Mouse (Mus musculus) adrenal gland, postnatal 10 days (tissue): Measurements from ENCODE around the gene Pigk. TPM values are rescaled to one million over a fixed set of nuclear protein-coding genes. Genes with fewer than 3 reads are reported as not detected.

ENCODE experiments used
- DNase-seq: peaks from one replicate; pipeline ENCODE4 v3.0.0; 2021; ENCODE audit warnings: mixed read lengths
- total RNA-seq, 2 experiments: library from RNA; stranded (reverse); gene quantifications; 2 replicates each; pipeline ENCODE4 v1.2.3; 2021

Gene Pigk
- total RNA-seq, 2 experiments from 2014 or later = 44.6 to 48.7 TPM

GRCm38 (mm10) chr3:152841264-152841663 is 127.4 kb downstream of the Pigk start:
- no peak for DNase-seq

DNA sequence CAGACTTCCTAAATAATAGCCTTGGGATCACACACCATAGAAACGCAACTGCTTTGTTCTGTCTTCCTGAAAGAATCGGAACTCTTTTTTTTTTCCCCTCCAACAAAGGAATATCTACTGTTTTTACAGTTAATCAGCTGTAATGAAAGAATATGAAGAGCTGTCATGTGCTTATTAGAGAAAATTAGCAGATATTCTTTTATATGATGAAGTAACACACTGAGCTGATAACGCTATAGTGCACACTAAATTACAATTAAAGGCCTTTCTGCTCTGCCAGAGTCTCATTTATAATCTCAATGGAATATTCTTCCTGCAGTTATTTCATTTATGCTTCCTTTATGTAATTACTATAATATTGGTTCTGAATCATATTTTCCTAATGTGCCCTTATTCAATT is 128.7 kb downstream of the Pigk start:
- DNase-seq = no peak

GRCm38 (mm10) chr3:152843925-152844324 is 130.0 kb downstream of the Pigk start:
- no peak for DNase-seq

DNA sequence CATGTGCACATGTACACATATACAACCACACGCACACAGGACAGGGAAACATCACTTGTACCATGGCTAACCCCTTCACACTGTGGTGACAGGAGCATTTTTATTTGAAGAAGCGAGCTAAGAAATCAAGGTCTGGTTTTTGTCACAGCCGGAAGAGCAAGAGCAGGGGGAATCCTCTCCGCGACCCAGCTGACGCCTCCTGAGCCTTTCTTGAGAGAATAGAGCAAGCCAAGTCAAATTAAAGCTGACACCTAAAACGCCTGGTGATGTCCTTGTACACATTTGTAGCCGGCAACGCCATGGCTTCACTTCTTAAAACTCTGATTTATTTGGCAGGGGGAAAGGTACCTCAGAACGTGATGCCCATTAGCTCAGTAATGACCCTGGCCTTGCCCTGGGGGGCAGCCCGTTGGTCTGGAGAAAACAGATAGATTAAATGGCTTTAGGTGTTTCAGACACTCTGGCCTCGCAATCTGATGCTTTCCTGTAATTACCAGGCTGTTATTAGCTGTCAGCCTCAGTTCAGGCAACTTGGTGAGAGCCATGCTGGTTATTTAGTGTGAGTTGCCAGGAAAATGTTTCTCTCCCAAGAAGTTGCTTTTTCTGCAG is 141.2 kb downstream of the Pigk start:
- DNase-seq = no peak

GRCm38 (mm10) chr3:152856095-152856494 is 142.2 kb downstream of the Pigk start:
- DNase-seq = no peak

DNA sequence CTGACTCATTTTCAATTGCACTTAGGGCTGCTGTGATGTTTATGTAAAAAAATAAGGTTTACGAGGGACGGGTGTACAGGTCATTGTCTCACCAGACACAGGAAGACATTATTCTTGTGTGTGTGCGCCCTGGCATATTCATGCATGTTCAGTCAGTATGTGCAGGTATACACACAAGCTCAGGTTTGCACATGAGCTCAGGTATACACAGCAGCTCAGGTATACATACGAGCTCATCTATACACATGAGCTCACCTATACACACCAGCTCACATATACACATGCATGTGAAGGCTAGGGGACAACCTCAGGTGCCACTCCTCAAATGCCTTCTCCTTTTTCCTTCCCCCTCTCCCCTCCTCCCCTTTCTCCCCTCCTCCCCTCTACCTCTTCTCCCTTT is 147.6 kb downstream of the Pigk start:
- no peak for DNase-seq

DNA sequence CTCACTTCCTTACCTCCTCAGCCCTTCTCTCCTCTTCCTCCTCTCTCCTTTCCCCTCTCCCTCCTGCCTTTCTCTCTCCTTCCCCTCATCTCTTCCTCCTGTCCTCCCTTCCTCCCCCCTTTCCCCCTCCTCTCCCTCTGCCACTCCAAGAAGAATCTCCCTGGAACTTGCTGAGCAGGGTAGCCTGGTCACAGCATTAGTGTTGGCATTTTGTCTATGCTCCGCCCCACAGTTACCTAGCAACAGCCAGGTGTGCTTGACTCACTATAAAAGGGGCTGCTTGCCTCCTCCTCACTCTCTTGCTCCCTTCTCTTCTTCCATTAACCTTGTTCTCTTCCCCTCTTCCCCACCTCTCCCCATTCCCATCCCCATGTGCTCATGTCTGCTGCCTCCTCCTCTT is 148.1 kb downstream of the Pigk start:
- no peak for DNase-seq

DNA sequence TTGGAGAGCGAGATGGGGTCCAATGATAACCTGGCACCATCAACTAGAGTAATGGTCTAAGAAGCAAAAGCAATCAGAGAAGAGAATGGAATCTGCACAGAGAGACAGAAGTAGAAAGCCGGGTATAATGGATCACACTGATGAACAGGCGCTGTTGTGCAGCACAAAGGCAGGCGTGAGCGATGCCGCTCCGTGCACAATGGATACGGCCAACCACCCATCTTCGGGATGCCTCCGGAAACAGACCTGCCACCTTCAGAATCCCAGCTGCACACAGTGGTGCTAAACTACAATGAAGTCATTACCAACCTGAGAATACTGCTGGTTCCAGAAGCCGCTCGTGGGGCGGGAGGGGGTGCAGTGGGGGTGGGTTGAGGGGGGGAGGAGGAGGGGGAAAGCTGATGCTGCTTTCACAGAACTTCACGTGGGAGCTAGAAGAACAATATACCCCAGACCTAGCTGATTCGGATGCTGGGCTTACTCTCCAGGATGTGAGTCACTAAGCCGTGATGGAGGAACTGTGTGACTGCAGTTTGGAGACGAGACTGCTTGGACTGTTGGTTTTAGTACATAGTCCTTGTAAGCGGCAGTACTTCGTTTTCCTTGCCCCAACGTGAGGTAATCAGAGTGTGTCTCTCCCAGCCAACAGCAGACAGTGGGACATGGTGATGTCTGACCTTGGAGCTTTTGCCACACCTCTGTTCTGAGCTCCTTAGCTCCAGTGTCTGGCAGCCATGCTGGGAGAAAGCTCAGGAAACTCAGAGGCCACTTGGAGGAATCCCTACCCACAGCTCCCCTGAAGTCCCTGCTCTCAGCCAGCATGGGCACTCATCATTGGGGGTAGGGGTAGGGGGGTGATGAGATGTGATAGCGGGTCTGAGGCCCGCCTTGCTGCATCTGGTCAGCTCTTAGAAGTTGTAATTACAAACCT is 152.4 kb downstream of the Pigk start:
- no peak for DNase-seq

- DNase-seq = no peak
Measured at GRCm38 (mm10) chr3:152867654-152868525, 154.0 kb downstream of the Pigk start.

GRCm38 (mm10) chr3:152872054-152872453 is 158.2 kb downstream of the Pigk start:
- DNase-seq = no peak

DNA sequence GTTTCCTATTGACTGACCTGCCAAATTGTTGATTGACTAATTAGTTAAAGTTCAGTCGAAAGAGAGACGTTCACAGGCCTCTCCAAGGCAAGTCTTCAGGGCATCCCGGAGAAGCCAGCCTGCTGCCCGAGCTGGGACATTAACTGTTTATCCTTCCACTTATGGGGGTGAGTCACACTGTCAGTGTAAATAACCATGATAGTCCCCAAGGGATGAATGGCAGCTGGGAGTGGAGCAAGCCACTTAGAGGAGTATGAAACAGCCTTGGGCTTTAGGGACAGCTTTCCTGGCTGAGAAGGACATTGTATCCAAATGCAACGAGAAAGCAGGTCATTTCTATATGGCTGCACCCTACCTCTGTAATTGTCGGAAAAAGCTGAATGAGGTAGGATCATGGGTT is 158.7 kb downstream of the Pigk start:
- no peak for DNase-seq

DNA sequence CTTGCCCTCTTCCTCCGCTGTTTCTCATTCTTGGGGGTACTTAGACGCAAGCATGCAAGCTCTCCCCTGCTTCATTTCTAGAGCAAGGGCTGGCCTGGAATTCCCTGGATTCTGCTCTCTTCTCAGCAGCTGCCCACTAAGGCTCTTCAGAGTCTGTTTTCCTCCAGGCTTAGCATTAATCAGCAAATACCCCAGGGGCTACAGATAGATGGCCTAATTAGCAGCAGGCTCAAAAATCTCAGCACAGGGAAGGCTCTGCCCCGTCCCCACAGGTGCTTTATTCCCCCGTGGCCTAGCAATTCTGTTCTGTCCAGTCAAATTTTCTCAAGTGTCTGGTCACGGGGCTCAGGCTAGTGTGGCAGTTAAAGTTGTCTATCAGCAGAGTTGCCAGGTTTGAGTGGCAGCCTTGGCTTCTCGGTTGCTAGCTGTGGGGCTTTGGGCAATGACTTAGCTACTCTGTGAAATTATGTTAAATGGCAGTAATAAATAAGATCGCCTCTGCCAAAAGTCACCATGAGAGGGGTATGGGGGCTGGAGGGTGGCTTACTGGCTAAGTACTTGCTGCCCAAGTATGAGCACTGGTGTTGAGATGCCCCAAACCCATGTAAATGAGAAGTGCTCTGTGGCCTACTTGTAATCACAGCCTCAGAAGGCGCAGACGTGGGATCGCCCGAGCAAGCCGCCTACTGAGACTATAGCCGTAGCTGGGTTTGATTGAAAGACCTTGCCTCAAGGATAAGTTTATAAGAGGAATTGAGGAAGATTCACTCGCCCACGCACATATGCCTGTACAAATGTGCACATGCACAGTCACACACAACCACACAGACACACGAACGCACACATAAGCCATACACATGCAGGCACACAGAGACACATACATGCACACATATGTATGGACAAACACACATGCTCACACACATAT is 160.8 kb downstream of the Pigk start:
- no peak for DNase-seq

- DNase-seq = no peak
Measured at GRCm38 (mm10) chr3:152875723-152876290, 161.9 kb downstream of the Pigk start.

GRCm38 (mm10) chr3:152880121-152880835 is 166.4 kb downstream of the Pigk start:
- no peak for DNase-seq

DNA sequence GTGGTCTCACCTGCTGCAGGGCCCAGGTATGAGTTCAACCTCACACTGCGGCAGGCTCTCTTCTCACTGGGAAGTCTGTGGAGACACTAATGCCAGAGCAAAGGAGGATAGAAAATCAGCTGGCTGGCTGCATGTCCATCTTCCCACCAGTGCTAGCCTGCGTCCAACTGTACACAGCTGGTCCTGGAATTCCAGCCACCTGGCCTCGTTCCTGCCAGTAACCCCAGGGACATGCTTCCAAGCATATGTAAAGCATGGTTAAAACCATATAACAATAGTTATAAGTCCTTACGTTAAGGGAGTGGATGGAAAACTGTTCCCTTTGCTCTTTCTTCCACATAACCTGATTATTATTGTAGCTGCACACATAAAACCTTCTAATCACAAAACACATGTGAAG is 167.8 kb downstream of the Pigk start:
- DNase-seq = no peak

- DNase-seq = no peak
Measured at GRCm38 (mm10) chr3:152883556-152883955, 169.7 kb downstream of the Pigk start.

- DNase-seq = no peak
Measured at GRCm38 (mm10) chr3:152886749-152887148, 172.8 kb downstream of the Pigk start.

- DNase-seq = no peak
Measured at GRCm38 (mm10) chr3:152888116-152888515, 174.2 kb downstream of the Pigk start.

GRCm38 (mm10) chr3:152894935-152895334 is 181.0 kb downstream of the Pigk start:
- no peak for DNase-seq

- no peak for DNase-seq
Measured at GRCm38 (mm10) chr3:152896111-152896510, 182.2 kb downstream of the Pigk start.

GRCm38 (mm10) chr3:152897196-152897595 is 183.3 kb downstream of the Pigk start:
- no peak for DNase-seq
